Mouse (Mus musculus) ovary, postnatal 14 days (tissue): Measurements from ENCODE around the gene Vcam1.

Source experiments
- DNase-seq: peaks from one replicate; pipeline ENCODE4 v3.0.0; 2022; ENCODE audit warnings: low spot score

The Vcam1 gene

GRCm38 (mm10) chr3:116126508-116127190, 2.8 kb downstream of the Vcam1 start:
- no peak for DNase-seq

- DNase-seq: no peak
Measured at GRCm38 (mm10) chr3:116126070-116126469, 3.4 kb downstream of the Vcam1 start.

- no peak for DNase-seq
Measured at GRCm38 (mm10) chr3:116123827-116124226, 5.7 kb downstream of the Vcam1 start.

GRCm38 (mm10) chr3:116122696-116123095, 6.8 kb downstream of the Vcam1 start:
- no peak for DNase-seq

- no peak for DNase-seq
Measured at GRCm38 (mm10) chr3:116121026-116121425, 8.5 kb downstream of the Vcam1 start.

- DNase-seq: no peak
Measured at GRCm38 (mm10) chr3:116120391-116120790, 9.1 kb downstream of the Vcam1 start.

GRCm38 (mm10) chr3:116119162-116119561, 10.3 kb downstream of the Vcam1 start:
- DNase-seq: no peak

GRCm38 (mm10) chr3:116117046-116117445, 12.4 kb downstream of the Vcam1 start:
- DNase-seq: no peak

GRCm38 (mm10) chr3:116114249-116115188, 15.0 kb downstream of the Vcam1 start:
- DNase-seq: peak; percentile 21

GRCm38 (mm10) chr3:116113443-116114241, 15.8 kb downstream of the Vcam1 start:
- DNase-seq: no peak

- no peak for DNase-seq
Measured at GRCm38 (mm10) chr3:116112816-116113405, 16.6 kb downstream of the Vcam1 start.

GRCm38 (mm10) chr3:116105713-116106112, 23.8 kb downstream of the Vcam1 start:
- no peak for DNase-seq

- DNase-seq: no peak
Measured at GRCm38 (mm10) chr3:116104866-116105647, 24.4 kb downstream of the Vcam1 start.

GRCm38 (mm10) chr3:116104270-116104669, 25.2 kb downstream of the Vcam1 start:
- DNase-seq: no peak

GRCm38 (mm10) chr3:116100850-116101249, 28.6 kb downstream of the Vcam1 start:
- no peak for DNase-seq

GRCm38 (mm10) chr3:116095934-116096333, 33.6 kb downstream of the Vcam1 start:
- no peak for DNase-seq

- no peak for DNase-seq
Measured at GRCm38 (mm10) chr3:116095312-116095711, 34.2 kb downstream of the Vcam1 start.

- no peak for DNase-seq
Measured at GRCm38 (mm10) chr3:116094886-116095285, 34.6 kb downstream of the Vcam1 start.

GRCm38 (mm10) chr3:116094288-116094687, 35.2 kb downstream of the Vcam1 start:
- DNase-seq: no peak

GRCm38 (mm10) chr3:116092547-116092946, 36.9 kb downstream of the Vcam1 start:
- DNase-seq: no peak

- no peak for DNase-seq
Measured at GRCm38 (mm10) chr3:116091706-116092105, 37.8 kb downstream of the Vcam1 start.
